Mouse (Mus musculus) embryonic facial prominence, embryonic 10.5 days (tissue): Measurements from ENCODE around the gene Pou2f1. TPM values are rescaled to one million over a fixed set of nuclear protein-coding genes. Genes with fewer than 3 reads are reported as not detected.
A peak's percentile ranks its signal among the peaks of the same experiment; 100 is the strongest.

Experiments used
- DNase-seq: peaks from one replicate; pipeline ENCODE4 v3.0.0-alpha.2; 2017; ENCODE audit warnings: low spot score
- H3K27ac ChIP-seq: fragments of 300-500 bp; sonication (generic); replicated peaks from 2 replicates; pipeline ENCODE4 v1.5.1; 2016; ENCODE audit warnings: mild to moderate bottlenecking
- H3K27me3 ChIP-seq: fragments of 300-500 bp; sonication (generic); replicated peaks from 2 replicates; pipeline ENCODE4 v1.6.1; 2016; ENCODE audit warnings: low read depth, mild to moderate bottlenecking; ENCODE audit not compliant: poor library complexity, severe bottlenecking
- H3K36me3 ChIP-seq: fragments of 300-500 bp; sonication (generic); replicated peaks from 2 replicates; pipeline ENCODE4 v1.6.1; 2016; ENCODE audit warnings: mild to moderate bottlenecking, moderate library complexity
- H3K4me1 ChIP-seq: fragments of 300-500 bp; sonication (generic); 2 replicates; pipeline ENCODE4 v1.6.1; 2016
- H3K4me3 ChIP-seq: fragments of 300-500 bp; sonication (generic); 2 replicates; pipeline ENCODE4 v1.5.1; 2016; ENCODE audit warnings: mild to moderate bottlenecking, moderate library complexity
- H3K9me3 ChIP-seq: fragments of 300-500 bp; sonication (generic); 2 replicates; pipeline ENCODE4 v1.6.1; 2016; ENCODE audit warnings: mild to moderate bottlenecking
- WGBS: fragments of 180-500 bp; shearing (Covaris S2); methylation state at CpG from one replicate; pipeline ENCODE4 v1.1.7; 2016; 5-methylcytosine and 5-hydroxymethylcytosine counted together
- polyA plus RNA-seq: library from polyadenylated mRNA; unstranded; fragments of >200 nt; fragmentation: Nextera tagmentation; extraction: Ambion mirVana; gene quantifications from 2 replicates; pipeline ENCODE4 v1.2.1, GENCODE M21; 2016

Pou2f1 gene
- polyA plus RNA-seq, 1 experiment from 2014 or later: 28.1 TPM

- peaks cover 8% of the 10 kb centered on the region for H3K36me3 ChIP-seq
- no peak overlapping the region for H3K27ac ChIP-seq
- H3K4me1 ChIP-seq: peaks cover 8% of the 10 kb centered on the region
- no peak overlapping the region for H3K4me3 ChIP-seq
- H3K9me3 ChIP-seq: no peaks in the 10 kb centered on the region
- WGBS: 94% methylated on average over 3 of the region's 3 CpGs
- no peak for DNase-seq
- no peaks in the 10 kb centered on the region; the same call in 1 of the 2 replicates for H3K27me3 ChIP-seq
These were observed 33.3 kb downstream of the Pou2f1 start for GRCm38 (mm10) chr1:165969001-165969690.

GRCm38 (mm10) chr1:165967027-165967654 is 35.3 kb downstream of the Pou2f1 start:
- H3K27ac ChIP-seq: no peak overlapping the region
- WGBS: 61% methylated on average over 4 of the region's 4 CpGs
- H3K4me3 ChIP-seq: no peak overlapping the region
- no peaks in the 10 kb centered on the region; the same call in 1 of the 2 replicates for H3K27me3 ChIP-seq
- peaks cover 8% of the 10 kb centered on the region for H3K4me1 ChIP-seq
- peaks cover 8% of the 10 kb centered on the region for H3K36me3 ChIP-seq
- no peaks in the 10 kb centered on the region for H3K9me3 ChIP-seq
- peak; percentile 14 for DNase-seq

- 72% methylated on average over 5 of the region's 5 CpGs for WGBS
- Histone ChIP-seq H3K27ac (no peak overlapping the region), H3K4me3 (no peak overlapping the region)
These were observed 36.1 kb downstream of the Pou2f1 start for GRCm38 (mm10) chr1:165966156-165966914.

GRCm38 (mm10) chr1:165961676-165962364 is 40.7 kb downstream of the Pou2f1 start:
- DNase-seq: no peak
- no peak overlapping the region for H3K27ac ChIP-seq
- H3K4me3 ChIP-seq: no peak overlapping the region
- 81% methylated on average over 6 of the region's 6 CpGs for WGBS
- no peaks in the 10 kb centered on the region for H3K9me3 ChIP-seq
- H3K36me3 ChIP-seq: no peaks in the 10 kb centered on the region
- no peaks in the 10 kb centered on the region for H3K27me3 ChIP-seq
- H3K4me1 ChIP-seq: peaks cover 21% of the 10 kb centered on the region

More at GRCm38 (mm10) chr1:165966156-165966914, 36.1 kb downstream of the Pou2f1 start:
- peaks cover 15% of the 10 kb centered on the region for H3K4me1 ChIP-seq
- H3K27me3 ChIP-seq: no peaks in the 10 kb centered on the region; the same call in 1 of the 2 replicates
- H3K36me3 ChIP-seq: peaks cover 5% of the 10 kb centered on the region
- DNase-seq: peak; percentile 17
- H3K9me3 ChIP-seq: no peaks in the 10 kb centered on the region

GRCm38 (mm10) chr1:165958159-165958558 is 44.3 kb downstream of the Pou2f1 start:
- H3K4me3 ChIP-seq: no peak overlapping the region
- no peak for DNase-seq
- no peaks in the 10 kb centered on the region for H3K27me3 ChIP-seq
- peaks cover 13% of the 10 kb centered on the region; the same call in 1 of the 2 replicates for H3K4me1 ChIP-seq
- no peaks in the 10 kb centered on the region for H3K9me3 ChIP-seq
- H3K27ac ChIP-seq: no peak overlapping the region
- H3K36me3 ChIP-seq: no peaks in the 10 kb centered on the region

GRCm38 (mm10) chr1:165948214-165948813 is 54.2 kb downstream of the Pou2f1 start:
- no peaks in the 10 kb centered on the region for H3K9me3 ChIP-seq
- peak; percentile 16 for DNase-seq
- no peaks in the 10 kb centered on the region for H3K36me3 ChIP-seq
- no peaks in the 10 kb centered on the region for H3K27me3 ChIP-seq
- no peak overlapping the region for H3K27ac ChIP-seq
- H3K4me1 ChIP-seq: no peaks in the 10 kb centered on the region
- 57% methylated on average over 2 of the region's 2 CpGs for WGBS
- H3K4me3 ChIP-seq: no peak overlapping the region

GRCm38 (mm10) chr1:165943270-165943669 is 59.2 kb downstream of the Pou2f1 start:
- Histone ChIP-seq H3K9me3 (no peaks in the 10 kb centered on the region), H3K4me3 (no peak overlapping the region), H3K27me3 (no peaks in the 10 kb centered on the region), H3K27ac (no peak overlapping the region), H3K4me1 (no peaks in the 10 kb centered on the region), H3K36me3 (0 out of 2 replicates have a peak, but pooled peaks cover 3% of the 10 kb centered on the region)
- DNase-seq: no peak
- 90% methylated on average over 1 of the region's 1 CpGs for WGBS

- H3K27me3 ChIP-seq: no peaks in the 10 kb centered on the region
- no peaks in the 10 kb centered on the region for H3K9me3 ChIP-seq
- no peaks in the 10 kb centered on the region for H3K36me3 ChIP-seq
- no peak overlapping the region for H3K4me3 ChIP-seq
- WGBS: 71% methylated on average over 2 of the region's 2 CpGs
- no peak overlapping the region for H3K27ac ChIP-seq
- H3K4me1 ChIP-seq: peaks cover 4% of the 10 kb centered on the region; the same call in 1 of the 2 replicates
- no peak for DNase-seq
These were observed 67.0 kb downstream of the Pou2f1 start for GRCm38 (mm10) chr1:165935466-165935818.

GRCm38 (mm10) chr1:165934648-165935465 is 67.6 kb downstream of the Pou2f1 start:
- no peak overlapping the region for H3K27ac ChIP-seq
- no peaks in the 10 kb centered on the region for H3K36me3 ChIP-seq
- 64% methylated on average over 7 of the region's 7 CpGs for WGBS
- no peaks in the 10 kb centered on the region for H3K9me3 ChIP-seq
- no peak overlapping the region for H3K4me3 ChIP-seq
- H3K4me1 ChIP-seq: peaks cover 4% of the 10 kb centered on the region; the same call in 1 of the 2 replicates
- no peak for DNase-seq
- no peaks in the 10 kb centered on the region for H3K27me3 ChIP-seq

GRCm38 (mm10) chr1:165933915-165934647 is 68.4 kb downstream of the Pou2f1 start:
- no peaks in the 10 kb centered on the region for H3K9me3 ChIP-seq
- no peak for DNase-seq
- WGBS: 90% methylated on average over 5 of the region's 5 CpGs
- peaks cover 4% of the 10 kb centered on the region; the same call in 1 of the 2 replicates for H3K4me1 ChIP-seq
- no peak overlapping the region for H3K27ac ChIP-seq
- no peaks in the 10 kb centered on the region for H3K36me3 ChIP-seq
- H3K4me3 ChIP-seq: no peak overlapping the region
- H3K27me3 ChIP-seq: no peaks in the 10 kb centered on the region

- DNase-seq: no peak
- Histone ChIP-seq H3K27me3 (no peaks in the 10 kb centered on the region), H3K9me3 (no peaks in the 10 kb centered on the region), H3K27ac (no peak overlapping the region), H3K4me1 (peaks cover 4% of the 10 kb centered on the region; the same call in 1 of the 2 replicates), H3K36me3 (no peaks in the 10 kb centered on the region), H3K4me3 (no peak overlapping the region)
- 94% methylated on average over 2 of the region's 2 CpGs for WGBS
These were observed 69.6 kb downstream of the Pou2f1 start for GRCm38 (mm10) chr1:165932842-165933241.
